Mouse (Mus musculus) Patski (cell line): ENCODE data around the gene Tex52. TPM values are rescaled to one million over a fixed set of nuclear protein-coding genes. Genes with fewer than 3 reads are reported as not detected.

Experiments
- ATAC-seq: fragments of 100-300 bp; one replicate; pipeline ENCODE4 v1.8.0; 2021
- CTCF ChIA-PET: fragments of 350-600 bp; sonication (Branson Sonifier 250); formaldehyde crosslinking; loops from one replicate; lab custom pipeline; 2022; ENCODE audit warnings: inconsistent platforms; lab: Charles Lee
- POLR2A ChIA-PET: fragments of 350-600 bp; sonication (Branson Sonifier 250); formaldehyde crosslinking; loops from one replicate; lab custom pipeline; 2022; ENCODE audit warnings: antibody characterized with exemption, inconsistent platforms; lab: Charles Lee
- DNase-seq: peaks from one replicate; pipeline ENCODE4 v3.0.0-alpha.2; 2011; ENCODE audit warnings: low read depth, low spot score
- H3K27me3 ChIP-seq: fragments of 371-371 bp; one replicate; pipeline ENCODE4 v1.5.1; 2021
- CTCF ChIP-seq: fragments of 100-300 bp; IDR thresholded peaks from one replicate; pipeline ENCODE4 v1.5.1; 2021
- in situ Hi-C: fragments of 300-500 bp; cut with MboI; formaldehyde crosslinking; loops from 3 replicates; pipeline ENCODE4 v1.11.1; 2018; ENCODE audit warnings: low pct_unique_long_range_greater_than_20kb, mixed read lengths
- polyA plus RNA-seq: library from polyadenylated mRNA; unstranded; gene quantifications from one replicate; pipeline ENCODE4 v1.2.3, GENCODE M21; 2021

The Tex52 gene
- polyA plus RNA-seq, 1 experiment from 2014 or later, result 0.44 TPM

- TF ChIP-seq CTCF, result no peak
- CTCF ChIA-PET, result interaction anchor here (0.8 to 2.0 kb wide), 4 partner anchors 7 to 55 kb away, joined by 3 to 6 read pairs (median 4); no protein-coding TSS in a partner anchor
Measured at GRCm38 (mm10) chr6:128424269-128425019, 49.2 kb downstream of the Tex52 start, which contains the start of gene Itfg2. Gene Itfg2, minus strand, starts transcription at chr6:128424931.

GRCm38 (mm10) chr6:128425046-128425445, 49.8 kb downstream of the Tex52 start:
- ATAC-seq (no peak), DNase-seq (no peak)
- no peaks in the 10 kb centered on the region for H3K27me3 ChIP-seq
- POLR2A ChIA-PET, result interaction anchor here (1.0 kb wide), 1 partner anchor 8 kb away, joined by 5 read pairs; no protein-coding TSS in a partner anchor
- CTCF ChIA-PET, result interaction anchor here (0.8 to 2.0 kb wide), 5 partner anchors 8 to 54 kb away, joined by 3 to 6 read pairs (median 4); no protein-coding TSS in a partner anchor
- TF ChIP-seq CTCF, result no peak
- in situ Hi-C loops, result loop anchor here (25.0 kb wide), 1 partner anchor 1088 kb away; no protein-coding TSS in a partner anchor

More at GRCm38 (mm10) chr6:128424269-128425019, 49.2 kb downstream of the Tex52 start, which contains the start of gene Itfg2:
- no peaks in the 10 kb centered on the region for H3K27me3 ChIP-seq
- DNase-seq (peak; percentile 77), ATAC-seq (peak; percentile 88)
- in situ Hi-C loops, result loop anchor here (25.0 kb wide), 1 partner anchor 1087 kb away; no protein-coding TSS in a partner anchor
- POLR2A ChIA-PET, result interaction anchor here (0.6 to 1.0 kb wide), 2 partner anchors 9 to 76 kb away, joined by 3 to 5 read pairs; no protein-coding TSS in a partner anchor

- no peak for TF ChIP-seq CTCF
- ChIA-PET CTCF (no interaction called here), POLR2A (no interaction called here)
- no peak for DNase-seq
- in situ Hi-C loops, result loop anchor here (25.0 kb wide), 1 partner anchor 1090 kb away; no protein-coding TSS in a partner anchor
- ATAC-seq, result no peak
- H3K27me3 ChIP-seq, result no peaks in the 10 kb centered on the region
Measured at GRCm38 (mm10) chr6:128427571-128427970, 52.3 kb downstream of the Tex52 start.

GRCm38 (mm10) chr6:128429300-128429699, 54.0 kb downstream of the Tex52 start:
- ATAC-seq (no peak), DNase-seq (no peak)
- ChIA-PET CTCF (interaction anchor here (1.0 kb wide), 1 partner anchor 17 kb away, joined by 3 read pairs; no protein-coding TSS in a partner anchor), POLR2A (interaction anchor here (0.5 to 0.7 kb wide), 2 partner anchors 91 to 1284 kb away, joined by 4 to 10 read pairs; no protein-coding TSS in a partner anchor)
- in situ Hi-C loops, result loop anchor here (25.0 kb wide), 1 partner anchor 1092 kb away; no protein-coding TSS in a partner anchor
- TF ChIP-seq CTCF, result no peak
- H3K27me3 ChIP-seq, result no peaks in the 10 kb centered on the region

GRCm38 (mm10) chr6:128429826-128430225, 54.6 kb downstream of the Tex52 start:
- no peak for TF ChIP-seq CTCF
- no peak for ATAC-seq
- CTCF ChIA-PET, result no interaction called here
- POLR2A ChIA-PET, result interaction anchor here (0.7 kb wide), 1 partner anchor 91 kb away, joined by 10 read pairs; no protein-coding TSS in a partner anchor
- no peak for DNase-seq
- in situ Hi-C loops, result loop anchor here (10.0 to 25.0 kb wide), 2 partner anchors 785 to 1093 kb away; no protein-coding TSS in a partner anchor
- no peaks in the 10 kb centered on the region for H3K27me3 ChIP-seq

GRCm38 (mm10) chr6:128432356-128432915, 57.2 kb downstream of the Tex52 start:
- in situ Hi-C loops, result loop anchor here (10.0 to 25.0 kb wide), 2 partner anchors 782 to 1095 kb away; no protein-coding TSS in a partner anchor
- POLR2A ChIA-PET, result interaction anchor here (1.3 kb wide), 1 partner anchor 8 kb away, joined by 5 read pairs; the partner anchor contains the start of gene Itfg2
- DNase-seq (no peak), ATAC-seq (no peak)
- no peak for TF ChIP-seq CTCF
- CTCF ChIA-PET, result interaction anchor here (1.2 kb wide), 1 partner anchor 47 kb away, joined by 4 read pairs; no protein-coding TSS in a partner anchor
- no peaks in the 10 kb centered on the region for H3K27me3 ChIP-seq

GRCm38 (mm10) chr6:128433566-128433965, 58.3 kb downstream of the Tex52 start:
- ChIA-PET CTCF (interaction anchor here (1.2 kb wide), 1 partner anchor 46 kb away, joined by 4 read pairs; no protein-coding TSS in a partner anchor), POLR2A (interaction anchor here (1.3 kb wide), 1 partner anchor 9 kb away, joined by 5 read pairs; the partner anchor contains the start of gene Itfg2)
- DNase-seq (no peak), ATAC-seq (no peak)
- no peaks in the 10 kb centered on the region for H3K27me3 ChIP-seq
- in situ Hi-C loops, result loop anchor here (10.0 to 25.0 kb wide), 2 partner anchors 781 to 1096 kb away; no protein-coding TSS in a partner anchor
- no peak for TF ChIP-seq CTCF

Other genes starting within 250 kb of the Tex52 start
- gene Tspan9, start 231.9 kb upstream of the Tex52 start, polyA plus RNA-seq, result 135 TPM
- gene Tead4, start 74.6 kb upstream of the Tex52 start, polyA plus RNA-seq, result 6.1 TPM
- gene Tulp3, start 19.6 kb upstream of the Tex52 start, polyA plus RNA-seq, result 79.6 TPM
- 47.2 TPM for gene Rhno1, start 12.5 kb upstream of the Tex52 start, polyA plus RNA-seq
- 45.4 TPM for gene Foxm1, start 12.5 kb upstream of the Tex52 start, polyA plus RNA-seq
- gene Gm44596, start within 50 bp of the Tex52 start, polyA plus RNA-seq, result not detected
- gene Nrip2, start 23.8 kb downstream of the Tex52 start, polyA plus RNA-seq, result 38.9 TPM
- gene Itfg2, start 49.5 kb downstream of the Tex52 start, polyA plus RNA-seq, result 20.4 TPM
- gene Fkbp4, start 63.2 kb downstream of the Tex52 start, polyA plus RNA-seq, result 284 TPM
- 0.04 TPM for gene Pzp, start 151.3 kb downstream of the Tex52 start, polyA plus RNA-seq
- gene A2ml1, start 206.2 kb downstream of the Tex52 start, polyA plus RNA-seq, result 0.12 TPM
- not detected for gene Klrb1a, start 248.1 kb downstream of the Tex52 start, polyA plus RNA-seq